Mouse (Mus musculus) thymus, adult 2 months (tissue): Measurements from ENCODE around the gene Krtap5-4.
"Not testable (repeated sequence)": the region's sequence is repeated elsewhere in the genome, so short reads cannot be mapped to it uniquely, and the experiment has no call there.

Experiments used
- CTCF ChIP-seq: fragments of 200-500 bp; IDR thresholded peaks from 2 replicates; pipeline ENCODE4 v1.5.1; 2012; ENCODE audit warnings: mild to moderate bottlenecking, control low read depth, low read length, moderate library complexity, borderline replicate concordance; ENCODE audit not compliant: control insufficient read depth, poor library complexity, insufficient read depth; ENCODE audit errors: extremely low read depth
- POLR2A ChIP-seq: fragments of 200-500 bp; IDR thresholded peaks from 2 replicates; pipeline ENCODE4 v1.6.1; 2012; ENCODE audit warnings: mild to moderate bottlenecking, low read length, control low read depth, moderate library complexity; ENCODE audit not compliant: control insufficient read depth, poor library complexity, insufficient read depth; ENCODE audit errors: extremely low read depth

DNA sequence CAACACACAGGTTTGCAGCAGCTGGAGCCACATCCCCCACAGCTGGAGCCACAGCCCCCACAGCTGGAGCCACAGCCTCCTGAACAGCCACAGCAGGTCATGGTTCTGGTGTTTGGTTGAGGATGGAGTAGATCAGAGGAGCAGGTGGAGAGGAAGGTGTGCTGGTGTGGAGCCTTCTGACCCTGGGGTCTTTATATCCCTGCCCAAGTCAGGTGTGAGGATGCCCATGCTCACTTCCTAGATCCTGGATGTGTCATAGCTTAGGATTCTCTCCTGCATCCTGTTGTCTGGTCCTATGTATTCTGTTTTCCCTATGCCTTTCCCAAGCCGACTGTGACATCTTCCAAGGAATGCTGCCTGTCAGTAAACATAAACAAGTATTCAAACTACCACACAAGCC is 45.1 kb upstream of the Krtap5-4 start, which contains the start of gene Gm2431:
- TF ChIP-seq POLR2A, CTCF: not testable (repeated sequence)
